14 mouse cellular contexts compared by ENCODE assay signal in genomic region chr13:24442272-24442671, GRCm38 (mm10).
DNase-seq lines count a peak whose midpoint lies in the region; ATAC-seq and TF ChIP-seq lines count a peak whose summit lies in the region.
"Had no signal": no experiment of that assay in that cellular context is flagged by ENCODE, and none has a peak within 500 bp of the region (broad histone marks: within the 10 kb centered on the region; RNA-seq: fewer than 3 reads in every experiment).

No protein-coding gene starts in this region.

- H3K27ac ChIP-seq in gastrocnemius, adult 2 months, result no peak overlapping the region
- H3K27ac ChIP-seq in heart, embryonic 16.5 days (ENCODE audit: low read length), result no peak overlapping the region
- H3K27ac ChIP-seq in small intestine, adult 2 months (ENCODE audit: insufficient read depth, low read depth, low read length), result peak overlapping the region; percentile 49; the same call in 1 of the 2 replicates
- H3K27ac ChIP-seq: forebrain, embryonic 12.5 days; limb, embryonic 12.5 days; stomach, embryonic 15.5 days had no signal

- H3K4me1 ChIP-seq in heart, embryonic 16.5 days (ENCODE audit: control insufficient read depth, insufficient read depth, low read length), result peaks cover 12% of the 10 kb centered on the region
- peaks cover 7% of the 10 kb centered on the region; the same call in 1 of the 2 replicates for H3K4me1 ChIP-seq in small intestine, adult 2 months (ENCODE audit: control insufficient read depth, insufficient read depth, insufficient read length, low read length)
- H3K4me1 ChIP-seq: forebrain, embryonic 12.5 days had no signal

- no peak for TF ChIP-seq POLR2A in small intestine, adult 2 months (IDR thresholded peaks at IDR 0.05; ENCODE audit: low read depth, low read length)

- H3K4me3 ChIP-seq in gastrocnemius, adult 2 months, result no peak overlapping the region
- H3K4me3 ChIP-seq in heart, embryonic 16.5 days (ENCODE audit: low read length), result no peak overlapping the region
- H3K4me3 ChIP-seq in small intestine, adult 2 months (ENCODE audit: low read depth, low read length), result no peak overlapping the region
- H3K4me3 ChIP-seq: forebrain, embryonic 12.5 days; limb, embryonic 12.5 days; megakaryocyte, embryonic 14.5 days; stomach, embryonic 15.5 days had no signal

- no peaks in the 10 kb centered on the region for H3K36me3 ChIP-seq in heart, embryonic 16.5 days (ENCODE audit: control insufficient read depth, insufficient read depth)
- H3K36me3 ChIP-seq in small intestine, adult 2 months (ENCODE audit: control insufficient read depth, insufficient read depth, low read length), result no peaks in the 10 kb centered on the region
- H3K36me3 ChIP-seq: forebrain, embryonic 12.5 days; limb, embryonic 12.5 days; stomach, embryonic 15.5 days had no signal

- no peaks in the 10 kb centered on the region for H3K9me3 ChIP-seq in heart, embryonic 16.5 days (replicated peaks; ENCODE audit: control insufficient read depth, low read length)
- H3K9me3 ChIP-seq: forebrain, embryonic 12.5 days; limb, embryonic 12.5 days; megakaryocyte, embryonic 14.5 days; stomach, embryonic 15.5 days had no signal

- no peak overlapping the region for H3K4me2 ChIP-seq in heart, embryonic 16.5 days (ENCODE audit: low read depth, low read length)
- H3K4me2 ChIP-seq: forebrain, embryonic 12.5 days; limb, embryonic 12.5 days; stomach, embryonic 15.5 days had no signal

- no peaks in the 10 kb centered on the region for H3K27me3 ChIP-seq in heart, embryonic 16.5 days (ENCODE audit: control insufficient read depth, insufficient read depth, low read length)
- no peaks in the 10 kb centered on the region for H3K27me3 ChIP-seq in small intestine, adult 2 months (ENCODE audit: control insufficient read depth, insufficient read depth, low read length)
- H3K27me3 ChIP-seq: forebrain, embryonic 12.5 days; megakaryocyte, embryonic 14.5 days; stomach, embryonic 15.5 days had no signal

- DNase-seq in gastrocnemius, adult 2 months, result peak; percentile 38
- DNase-seq in gastrocnemius, postnatal 10 days, result no peak
- DNase-seq in spleen, adult 18-20 months, result peak; percentile 22 to 32
- no peak for DNase-seq in spleen, postnatal 14 days (ENCODE audit: low spot score in 2 of 2)
- no peak for DNase-seq in left cerebral cortex, postnatal 25 days (ENCODE audit: low spot score in 2 of 2)
- DNase-seq in ovary, postnatal 14 days (ENCODE audit: low spot score), result no peak
- DNase-seq: cerebellum, adult 8-10 months had no signal

- no peak for TF ChIP-seq CTCF in gastrocnemius, adult 2 months (IDR thresholded peaks at IDR 0.05)
- TF ChIP-seq CTCF in small intestine, adult 2 months (IDR thresholded peaks at IDR 0.05; ENCODE audit: extremely low read depth, insufficient read length, insufficient replicate concordance, low read depth, low read length), result no peak

- no peak overlapping the region for H3K9ac ChIP-seq in heart, embryonic 16.5 days (ENCODE audit: low read length)
- H3K9ac ChIP-seq: forebrain, embryonic 12.5 days; limb, embryonic 12.5 days; stomach, embryonic 15.5 days had no signal

- intact Hi-C loops in gastrocnemius, adult 2 months (cut with DNase I), result no loop called here
- intact Hi-C loops in left cerebral cortex, postnatal 25 days (cut with DNase I), result no loop called here

- WGBS in heart, embryonic 16.5 days, result 43% methylated on average over 6 of the region's 6 CpGs
- 49% methylated on average over 6 of the region's 6 CpGs for WGBS in small intestine, adult 2 months

- ATAC-seq in heart, embryonic 16.5 days (replicated peaks; ENCODE audit: extremely low read depth, insufficient read depth, low FRiP score), result peak; percentile 32; the same call in 1 of the 2 replicates
- ATAC-seq: CD4-positive, CD25-positive, alpha-beta regulatory T cell, adult 4 months had no signal

Comparison
In these comparisons a context has a peak if more than half of its experiments do, and no peak if none do; other contexts are left out.
1. DNase-seq: peak in gastrocnemius, adult 2 months (single experiment) and spleen, adult 18-20 months (2 of 2); none in gastrocnemius, postnatal 10 days (single experiment), spleen, postnatal 14 days (0 of 2), left cerebral cortex, postnatal 25 days (0 of 2) and ovary, postnatal 14 days (single experiment).